Mouse (Mus musculus) G1E (cell line): ENCODE measurements around the gene Hoxa7. TPM values are rescaled to one million over a fixed set of nuclear protein-coding genes. Genes with fewer than 3 reads are reported as not detected.

Experiments
- ATAC-seq: 2 replicates; pipeline ENCODE4 v1.8.0; 2016; ENCODE audit warnings: mild to moderate bottlenecking; ENCODE audit not compliant: insufficient number of reproducible peaks, poor library complexity, low FRiP score, severe bottlenecking; ENCODE audit errors: extremely low read depth
- DNase-seq: peaks from one replicate; pipeline ENCODE4 v3.0.0; 2012; ENCODE audit warnings: low spot score
- H3K27me3 ChIP-seq: 2 replicates; pipeline ENCODE4 v1.6.1; 2012; ENCODE audit warnings: mild to moderate bottlenecking, low read length, inconsistent platforms; ENCODE audit not compliant: insufficient read depth
- H3K36me3 ChIP-seq: replicated peaks from 2 replicates; pipeline ENCODE3; 2012; ENCODE audit warnings: mild to moderate bottlenecking, inconsistent platforms
- H3K4me1 ChIP-seq: 2 replicates; pipeline ENCODE4 v1.6.1; 2012; ENCODE audit warnings: low read depth, low read length, inconsistent platforms, mixed read lengths; ENCODE audit not compliant: insufficient read depth
- H3K4me3 ChIP-seq: 2 replicates; pipeline ENCODE4 v1.5.1; 2012; ENCODE audit warnings: low read depth, mild to moderate bottlenecking, inconsistent platforms, low read length, moderate library complexity, mixed read lengths
- H3K9me3 ChIP-seq: replicated peaks from 2 replicates; pipeline ENCODE4 v1.6.1; 2012; ENCODE audit warnings: inconsistent platforms
- CTCF ChIP-seq: IDR thresholded peaks from 2 replicates; pipeline ENCODE4 v1.5.1; 2012; ENCODE audit warnings: low read depth, low read length, inconsistent platforms, mixed read lengths
- GATA1 ChIP-seq: IDR thresholded peaks from 2 replicates; pipeline ENCODE4 v1.6.1; 2012; ENCODE audit warnings: borderline replicate concordance, low read length, inconsistent platforms, mixed read lengths
- GATA2 ChIP-seq: IDR thresholded peaks from 2 replicates; pipeline ENCODE4 v1.6.1; 2012; ENCODE audit warnings: low read depth, low read length, inconsistent platforms, borderline replicate concordance
- POLR2AphosphoS5 ChIP-seq: IDR thresholded peaks from 2 replicates; pipeline ENCODE4 v1.6.1; 2012; ENCODE audit warnings: low read depth, low read length, inconsistent platforms; ENCODE audit not compliant: insufficient replicate concordance
- TAL1 ChIP-seq: conservative IDR thresholded peaks from 2 replicates; pipeline ENCODE4 v1.6.1; 2012; ENCODE audit warnings: low read depth, low read length, inconsistent platforms, mixed read lengths
- polyA plus RNA-seq: library from polyadenylated mRNA; stranded (reverse); fragments of >175 nt; gene quantifications from 2 replicates; pipeline ENCODE4 v1.2.3, GENCODE M21; 2012
- total RNA-seq, 2 experiments: library from RNA; stranded (forward) in 1 of 2; stranded (reverse) in 1 of 2; fragments of 200-1000 nt in 1 of 2; fragments of >200 nt in 1 of 2; fragmentation: Nextera tagmentation in 1 of 2; gene quantifications; 2 replicates each; pipeline ENCODE4 v1.2.3; 2014 to 2017

Hoxa7 gene
- total and polyA plus RNA-seq, 3 experiments, result 0.11 to 0.66 TPM; not detected in 1

GRCm38 (mm10) chr6:52166431-52167077, 55.1 kb downstream of the Hoxa7 start:
- Histone ChIP-seq H3K4me3 (no peak overlapping the region), H3K9me3 (no peaks in the 10 kb centered on the region), H3K27me3 (peaks cover 75% of the 10 kb centered on the region), H3K4me1 (no peaks in the 10 kb centered on the region), H3K36me3 (no peaks in the 10 kb centered on the region)
- DNase-seq (no peak), ATAC-seq (no peak)
- no peak for TF ChIP-seq POLR2AphosphoS5
- no peak for TF ChIP-seq GATA1
- no peak for TF ChIP-seq CTCF
- TF ChIP-seq TAL1, result no peak
- TF ChIP-seq GATA2, result no peak

- DNase-seq (no peak), ATAC-seq (no peak)
- Histone ChIP-seq H3K9me3 (no peaks in the 10 kb centered on the region), H3K4me1 (no peaks in the 10 kb centered on the region), H3K4me3 (no peak overlapping the region), H3K27me3 (peaks cover 72% of the 10 kb centered on the region), H3K36me3 (no peaks in the 10 kb centered on the region)
- TF ChIP-seq GATA1, result no peak
- TF ChIP-seq TAL1, result no peak
- no peak for TF ChIP-seq POLR2AphosphoS5
- TF ChIP-seq GATA2, result no peak
- TF ChIP-seq CTCF, result no peak
Observed at GRCm38 (mm10) chr6:52165441-52166370, 55.9 kb downstream of the Hoxa7 start.

- TF ChIP-seq POLR2AphosphoS5 (no peak), TAL1 (no peak), GATA1 (no peak), GATA2 (no peak), CTCF (no peak)
- peaks cover 67% of the 10 kb centered on the region for H3K27me3 ChIP-seq
- no peak within 1 kb of the TSS for H3K4me3 ChIP-seq
- no peaks in the 10 kb centered on the region for H3K4me1 ChIP-seq
- ATAC-seq (no peak), DNase-seq (no peak)
- no peaks in the 10 kb centered on the region for H3K36me3 ChIP-seq
- H3K9me3 ChIP-seq, result no peaks in the 10 kb centered on the region
Observed at GRCm38 (mm10) chr6:52164626-52165440, 56.8 kb downstream of the Hoxa7 start, which contains the start of gene Hoxa2. Hoxa2 (minus strand) TSS chr6:52164831.

Other genes with a start within 250 kb of the Hoxa7 start
- gene Skap2, start 209.3 kb downstream of the Hoxa7 start, total RNA-seq (2014; fragmentation: Nextera tagmentation), result 26.6 and 32.7 TPM in 2 replicates
- gene Skap2, start 209.3 kb downstream of the Hoxa7 start, total RNA-seq (2017), result 143 and 163 TPM in 2 replicates
- gene Skap2, start 209.3 kb downstream of the Hoxa7 start, polyA plus RNA-seq, result 4.7 and 5.2 TPM in 2 replicates
- gene Hoxa1, start 63.5 kb downstream of the Hoxa7 start, total RNA-seq (2014; fragmentation: Nextera tagmentation), result not detected in 2 replicates
- gene Hoxa1, start 63.5 kb downstream of the Hoxa7 start, total RNA-seq (2017), result 0.22 TPM in 1 of 2 replicates, not detected in the other
- gene Hoxa1, start 63.5 kb downstream of the Hoxa7 start, polyA plus RNA-seq, result not detected in 2 replicates
- not detected in 2 replicates for gene Hoxa2, start 57.0 kb downstream of the Hoxa7 start, total RNA-seq (2014; fragmentation: Nextera tagmentation)
- gene Hoxa2, start 57.0 kb downstream of the Hoxa7 start, total RNA-seq (2017), result 0.06 TPM in 1 of 2 replicates, not detected in the other
- gene Hoxa2, start 57.0 kb downstream of the Hoxa7 start, polyA plus RNA-seq, result not detected in 2 replicates
- not detected in 2 replicates for gene 5730596B20Rik, start 44.4 kb downstream of the Hoxa7 start, total RNA-seq (2014; fragmentation: Nextera tagmentation)
- 0.05 and 0.06 TPM in 2 replicates for gene 5730596B20Rik, start 44.4 kb downstream of the Hoxa7 start, total RNA-seq (2017)
- gene 5730596B20Rik, start 44.4 kb downstream of the Hoxa7 start, polyA plus RNA-seq, result not detected in 2 replicates
- not detected in 2 replicates for gene Hoxa4, start 30.1 kb downstream of the Hoxa7 start, total RNA-seq (2014; fragmentation: Nextera tagmentation)
- gene Hoxa4, start 30.1 kb downstream of the Hoxa7 start, total RNA-seq (2017), result not detected in 2 replicates
- not detected in 2 replicates for gene Hoxa4, start 30.1 kb downstream of the Hoxa7 start, polyA plus RNA-seq
- gene Hoxa5, start 17.3 kb downstream of the Hoxa7 start, total RNA-seq (2014; fragmentation: Nextera tagmentation), result not detected in 2 replicates
- 0.05 and 0.06 TPM in 2 replicates for gene Hoxa5, start 17.3 kb downstream of the Hoxa7 start, total RNA-seq (2017)
- not detected in 2 replicates for gene Hoxa5, start 17.3 kb downstream of the Hoxa7 start, polyA plus RNA-seq
- gene Hoxa6, start 13.1 kb downstream of the Hoxa7 start, total RNA-seq (2014; fragmentation: Nextera tagmentation), result not detected in 2 replicates
- 0.16 TPM in 1 of 2 replicates, not detected in the other for gene Hoxa6, start 13.1 kb downstream of the Hoxa7 start, total RNA-seq (2017)
- not detected in 2 replicates for gene Hoxa6, start 13.1 kb downstream of the Hoxa7 start, polyA plus RNA-seq
- not detected in 2 replicates for gene Hoxa3, start 8.5 kb downstream of the Hoxa7 start, total RNA-seq (2014; fragmentation: Nextera tagmentation)
- 0.16 and 0.17 TPM in 2 replicates for gene Hoxa3, start 8.5 kb downstream of the Hoxa7 start, total RNA-seq (2017)
- gene Hoxa3, start 8.5 kb downstream of the Hoxa7 start, polyA plus RNA-seq, result not detected in 2 replicates
- not detected in 2 replicates for gene Gm28308, start 8.5 kb downstream of the Hoxa7 start, total RNA-seq (2014; fragmentation: Nextera tagmentation)
- not detected in 2 replicates for gene Gm28308, start 8.5 kb downstream of the Hoxa7 start, total RNA-seq (2017)
- not detected in 2 replicates for gene Gm28308, start 8.5 kb downstream of the Hoxa7 start, polyA plus RNA-seq
- not detected in 2 replicates for gene Hoxa9, start 9.2 kb upstream of the Hoxa7 start, total RNA-seq (2014; fragmentation: Nextera tagmentation)
- 0.05 and 0.12 TPM in 2 replicates for gene Hoxa9, start 9.2 kb upstream of the Hoxa7 start, total RNA-seq (2017)
- gene Hoxa9, start 9.2 kb upstream of the Hoxa7 start, polyA plus RNA-seq, result not detected in 2 replicates
- gene Hoxa10, start 19.0 kb upstream of the Hoxa7 start, total RNA-seq (2014; fragmentation: Nextera tagmentation), result not detected in 2 replicates
- 0.05 TPM in 1 of 2 replicates, not detected in the other for gene Hoxa10, start 19.0 kb upstream of the Hoxa7 start, total RNA-seq (2017)
- not detected in 2 replicates for gene Hoxa10, start 19.0 kb upstream of the Hoxa7 start, polyA plus RNA-seq
- not detected in 2 replicates for gene Hoxa11, start 24.0 kb upstream of the Hoxa7 start, total RNA-seq (2014; fragmentation: Nextera tagmentation)
- gene Hoxa11, start 24.0 kb upstream of the Hoxa7 start, total RNA-seq (2017), result 0.12 TPM in 1 of 2 replicates, not detected in the other
- not detected in 2 replicates for gene Hoxa11, start 24.0 kb upstream of the Hoxa7 start, polyA plus RNA-seq
- gene Hoxa13, start 39.0 kb upstream of the Hoxa7 start, total RNA-seq (2014; fragmentation: Nextera tagmentation), result not detected in 2 replicates
- not detected in 2 replicates for gene Hoxa13, start 39.0 kb upstream of the Hoxa7 start, total RNA-seq (2017)
- not detected in 2 replicates for gene Hoxa13, start 39.0 kb upstream of the Hoxa7 start, polyA plus RNA-seq
- not detected in 2 replicates for gene Evx1, start 91.6 kb upstream of the Hoxa7 start, total RNA-seq (2014; fragmentation: Nextera tagmentation)
- not detected in 2 replicates for gene Evx1, start 91.6 kb upstream of the Hoxa7 start, total RNA-seq (2017)
- not detected in 2 replicates for gene Evx1, start 91.6 kb upstream of the Hoxa7 start, polyA plus RNA-seq